Mouse (Mus musculus) testis, adult 2 months (tissue): ENCODE measurements at regions not wholly inside any gene's neighbourhood (a gene's known extent, or its start where the extent isn't known, plus 50 kb on each side); places are given as distances from the start of the nearest gene placed in this dataset.
"Not testable (repeated sequence)": the region's sequence is repeated elsewhere in the genome, so short reads cannot be mapped to it uniquely, and the experiment has no call there.

Experiments
- H3K27ac ChIP-seq: fragments of 200-500 bp; 2 replicates; pipeline ENCODE4 v1.5.1; 2012; ENCODE audit warnings: low read depth, low read length; ENCODE audit not compliant: control insufficient read depth, insufficient read depth
- H3K27me3 ChIP-seq: fragments of 200-500 bp; 2 replicates; pipeline ENCODE4 v1.6.1; 2012; ENCODE audit warnings: mild to moderate bottlenecking, low read length, moderate library complexity; ENCODE audit not compliant: control insufficient read depth, insufficient read depth
- H3K36me3 ChIP-seq: fragments of 200-500 bp; 2 replicates; pipeline ENCODE4 v1.6.1; 2012; ENCODE audit warnings: mild to moderate bottlenecking, low read length; ENCODE audit not compliant: control insufficient read depth, insufficient read depth
- H3K4me1 ChIP-seq: fragments of 200-500 bp; 2 replicates; pipeline ENCODE4 v1.6.1; 2012; ENCODE audit warnings: low read length; ENCODE audit not compliant: control insufficient read depth, insufficient read depth
- H3K4me3 ChIP-seq: fragments of 200-500 bp; 2 replicates; pipeline ENCODE4 v1.5.1; 2012; ENCODE audit warnings: low read depth, mild to moderate bottlenecking, low read length, moderate library complexity, mixed read lengths; ENCODE audit not compliant: control insufficient read depth
- CTCF ChIP-seq: fragments of 200-500 bp; IDR thresholded peaks from 2 replicates; pipeline ENCODE4 v1.5.1; 2012; ENCODE audit warnings: low read depth, mild to moderate bottlenecking, inconsistent platforms, low read length, moderate library complexity; ENCODE audit not compliant: control insufficient read depth, insufficient read depth, insufficient replicate concordance
- POLR2A ChIP-seq: fragments of 200-500 bp; IDR thresholded peaks from 2 replicates; pipeline ENCODE4 v1.6.1; 2012; ENCODE audit warnings: low read depth, mild to moderate bottlenecking, inconsistent platforms, low read length, moderate library complexity; ENCODE audit not compliant: control insufficient read depth

DNA sequence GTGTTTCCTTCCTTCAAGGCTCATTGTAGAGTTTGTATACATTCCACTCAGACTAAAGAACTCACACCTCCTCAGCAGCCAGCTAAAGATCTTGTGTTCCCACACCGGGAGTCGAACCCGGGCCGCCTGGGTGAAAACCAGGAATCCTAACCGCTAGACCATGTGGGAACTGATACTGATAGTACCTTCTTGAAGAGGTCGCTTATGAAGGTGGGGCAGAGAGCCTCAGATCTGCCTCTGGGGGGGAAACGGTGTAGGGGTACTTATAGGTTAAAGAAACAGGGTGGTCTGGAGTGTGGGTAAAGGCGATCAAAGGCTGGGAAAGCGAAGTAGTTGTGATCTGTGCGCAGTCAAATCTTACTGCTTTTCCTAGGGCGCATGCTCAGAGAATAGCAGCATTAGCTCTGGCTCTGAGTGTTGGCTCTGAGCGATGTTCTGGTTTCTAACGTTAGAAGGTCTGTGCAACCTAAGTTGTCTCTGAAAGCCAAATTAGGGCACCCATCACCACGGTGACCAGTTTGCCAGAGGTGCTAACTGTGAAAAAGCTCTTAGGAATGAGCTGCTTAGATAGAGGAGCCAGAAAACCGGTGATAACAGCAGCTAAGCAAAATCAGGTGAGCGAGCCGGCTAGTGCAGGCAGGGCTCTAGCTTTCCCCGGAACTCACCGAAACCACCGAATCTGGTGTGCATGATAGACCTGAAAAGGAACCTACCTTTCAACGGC is 71.2 kb upstream of the Acpp start:
- Histone ChIP-seq H3K27me3 (no peaks in the 10 kb centered on the region), H3K4me3 (peak overlapping the region; percentile 28), H3K4me1 (peaks cover 8% of the 10 kb centered on the region), H3K36me3 (no peaks in the 10 kb centered on the region), H3K27ac (no peak overlapping the region)
- TF ChIP-seq POLR2A (no peak), CTCF (no peak)

DNA sequence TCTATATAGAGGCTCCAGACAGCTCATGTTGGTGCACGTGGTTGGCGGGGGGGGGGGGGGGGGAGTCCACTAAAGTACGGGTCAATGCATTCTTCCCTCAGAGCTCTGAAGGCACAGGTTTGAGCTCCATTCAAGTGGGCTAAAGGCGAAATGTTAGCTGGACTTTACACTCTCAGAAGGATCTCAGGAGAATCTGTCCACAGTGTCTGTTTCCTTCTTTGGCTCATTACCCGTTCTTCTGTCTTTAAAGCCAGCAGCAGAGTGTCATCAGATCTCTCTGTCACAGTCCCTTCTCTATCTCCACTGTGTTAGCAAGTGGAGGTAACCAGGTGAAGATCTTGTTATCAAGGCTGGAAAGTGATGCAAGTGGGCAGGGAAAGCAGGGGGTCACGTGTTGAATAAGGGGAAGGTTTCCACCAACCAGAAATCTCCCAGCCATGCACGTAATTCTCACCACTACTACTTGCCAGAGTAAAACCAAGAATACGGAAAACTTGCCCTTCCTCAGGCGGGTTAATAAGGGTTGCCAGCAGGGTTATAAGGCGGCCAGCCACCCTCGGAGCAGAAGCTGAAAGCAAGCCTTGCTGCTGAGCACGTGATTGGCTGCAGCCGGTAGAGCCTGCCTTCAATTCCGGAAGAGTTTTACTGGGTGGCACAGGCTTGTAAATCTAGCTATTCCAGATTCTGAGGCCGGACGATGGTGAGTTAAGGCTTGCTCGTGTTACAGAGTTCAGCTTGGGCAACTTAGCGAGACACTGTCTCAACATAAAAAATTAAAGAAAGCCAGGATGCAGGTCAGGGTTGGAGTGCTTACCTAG is 70.2 kb upstream of the Acpp start:
- TF ChIP-seq POLR2A (no peak), CTCF (no peak)
- Histone ChIP-seq H3K27me3 (no peaks in the 10 kb centered on the region), H3K4me3 (peak overlapping the region; percentile 19), H3K4me1 (peaks cover 8% of the 10 kb centered on the region), H3K36me3 (no peaks in the 10 kb centered on the region), H3K27ac (no peak overlapping the region)

DNA sequence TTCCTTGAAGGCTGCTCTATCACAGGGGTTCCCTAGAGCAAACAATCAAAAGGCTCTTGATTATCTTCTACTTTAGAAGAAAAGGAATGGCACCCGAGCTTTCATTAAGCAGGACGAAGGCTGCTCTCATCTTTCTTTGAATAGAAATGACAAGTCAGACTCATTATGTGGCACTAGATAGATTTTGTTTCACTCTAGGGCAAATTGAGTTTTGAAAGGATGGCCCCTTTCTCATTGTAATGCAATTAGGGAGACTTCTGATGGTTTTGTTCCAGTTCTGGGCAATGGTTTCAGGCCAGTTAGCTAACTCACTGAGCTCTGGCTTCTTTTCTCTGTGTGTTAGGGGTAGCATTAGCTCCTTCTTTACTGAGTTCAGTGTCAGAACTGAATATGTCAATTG is 69.5 kb upstream of the Acpp start:
- no peak overlapping the region for H3K4me3 ChIP-seq
- H3K36me3 ChIP-seq = no peaks in the 10 kb centered on the region
- no peaks in the 10 kb centered on the region for H3K27me3 ChIP-seq
- TF ChIP-seq POLR2A (no peak), CTCF (no peak)
- H3K4me1 ChIP-seq = peaks cover 8% of the 10 kb centered on the region
- H3K27ac ChIP-seq = no peak overlapping the region

DNA sequence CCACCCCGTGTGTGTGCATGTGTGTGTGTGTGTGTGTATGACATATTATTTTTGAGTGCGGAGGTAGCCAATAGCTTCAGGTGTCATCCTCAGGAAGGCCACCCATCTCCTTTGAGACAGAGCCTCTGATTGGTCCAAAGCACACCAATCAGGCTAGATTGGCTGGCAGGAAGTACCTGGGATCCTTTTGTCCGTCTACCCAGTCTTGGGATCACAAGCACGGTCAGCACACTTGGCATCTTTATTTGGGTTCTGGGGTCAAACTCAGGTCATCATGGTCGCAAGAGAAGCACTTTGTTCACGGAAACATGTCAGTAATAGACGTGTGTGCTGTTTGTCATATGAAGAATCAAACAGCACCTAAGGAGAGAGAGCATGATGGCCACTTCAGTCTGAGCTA is 68.9 kb upstream of the Acpp start:
- Histone ChIP-seq H3K27ac (no peak overlapping the region), H3K4me1 (peaks cover 8% of the 10 kb centered on the region), H3K4me3 (no peak overlapping the region), H3K27me3 (no peaks in the 10 kb centered on the region), H3K36me3 (no peaks in the 10 kb centered on the region)
- no peak for TF ChIP-seq CTCF
- TF ChIP-seq POLR2A = no peak

DNA sequence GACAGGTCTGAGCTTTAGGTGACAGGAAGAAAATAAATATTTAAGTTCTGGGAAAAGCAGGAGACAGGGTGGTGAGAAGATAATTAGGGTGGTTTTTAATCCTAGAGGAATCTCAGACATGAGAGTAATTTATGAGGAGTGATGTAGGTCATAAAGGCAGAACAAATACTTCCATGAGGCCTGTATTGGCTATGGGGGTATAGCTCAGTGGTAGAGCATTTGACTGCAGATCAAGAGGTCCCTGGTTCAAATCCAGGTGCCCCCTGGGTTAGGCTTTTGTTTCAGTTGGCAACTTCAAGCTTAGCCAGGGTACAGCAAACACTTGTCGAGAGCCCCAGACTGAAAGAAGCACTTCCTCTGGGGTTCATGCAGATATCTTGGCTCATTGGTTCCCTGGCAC is 66.3 kb upstream of the Acpp start:
- no peak for TF ChIP-seq POLR2A
- no peak for TF ChIP-seq CTCF
- no peak overlapping the region for H3K4me3 ChIP-seq
- H3K36me3 ChIP-seq = no peaks in the 10 kb centered on the region
- H3K27me3 ChIP-seq = no peaks in the 10 kb centered on the region
- H3K4me1 ChIP-seq = peaks cover 3% of the 10 kb centered on the region; the same call in 1 of the 2 replicates
- no peak overlapping the region for H3K27ac ChIP-seq

DNA sequence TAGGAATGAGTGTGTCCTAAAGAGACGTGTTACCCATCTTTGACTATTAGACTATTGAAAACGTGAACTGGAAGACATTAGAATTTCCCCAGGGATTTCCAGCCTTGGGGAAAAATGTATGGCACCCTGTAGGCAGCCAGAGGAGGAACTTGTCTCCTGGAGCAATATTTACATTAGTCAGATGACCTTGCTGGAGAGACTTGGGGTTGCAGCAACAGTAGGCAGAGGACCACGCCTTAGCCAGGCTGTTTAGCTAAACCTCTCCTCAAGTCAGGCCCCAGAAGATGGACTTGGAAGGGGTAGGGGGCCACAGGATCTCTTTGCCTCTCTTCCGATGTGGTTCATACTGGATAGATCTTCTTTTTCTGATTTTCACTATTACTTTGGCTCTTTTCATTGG is 64.1 kb upstream of the Acpp start:
- TF ChIP-seq CTCF (no peak), POLR2A (no peak)
- no peaks in the 10 kb centered on the region for H3K27me3 ChIP-seq
- H3K36me3 ChIP-seq = no peaks in the 10 kb centered on the region
- no peaks in the 10 kb centered on the region for H3K4me1 ChIP-seq
- no peak overlapping the region for H3K4me3 ChIP-seq
- no peak overlapping the region for H3K27ac ChIP-seq

DNA sequence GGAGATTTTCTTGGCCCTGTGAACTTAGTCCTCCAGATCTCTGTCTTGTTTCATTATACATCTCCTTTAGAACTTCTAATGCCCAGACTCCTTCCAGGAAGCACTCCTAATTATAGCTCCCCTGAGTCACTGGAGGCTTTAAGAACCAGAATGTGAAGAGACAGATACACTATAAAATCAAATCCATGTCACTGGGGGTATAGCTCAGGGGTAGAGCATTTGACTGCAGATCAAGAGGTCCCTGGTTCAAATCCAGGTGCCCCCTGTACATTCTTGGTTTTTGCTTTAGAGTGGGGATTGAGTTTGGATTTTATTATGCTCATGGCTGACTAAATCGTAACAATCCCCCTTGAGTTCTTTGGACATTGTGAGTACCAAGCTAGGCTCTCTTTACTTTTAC is 62.4 kb upstream of the Acpp start:
- Histone ChIP-seq H3K4me1 (no peaks in the 10 kb centered on the region), H3K27me3 (no peaks in the 10 kb centered on the region), H3K27ac (no peak overlapping the region), H3K36me3 (no peaks in the 10 kb centered on the region), H3K4me3 (no peak overlapping the region)
- no peak for TF ChIP-seq POLR2A
- TF ChIP-seq CTCF = no peak

DNA sequence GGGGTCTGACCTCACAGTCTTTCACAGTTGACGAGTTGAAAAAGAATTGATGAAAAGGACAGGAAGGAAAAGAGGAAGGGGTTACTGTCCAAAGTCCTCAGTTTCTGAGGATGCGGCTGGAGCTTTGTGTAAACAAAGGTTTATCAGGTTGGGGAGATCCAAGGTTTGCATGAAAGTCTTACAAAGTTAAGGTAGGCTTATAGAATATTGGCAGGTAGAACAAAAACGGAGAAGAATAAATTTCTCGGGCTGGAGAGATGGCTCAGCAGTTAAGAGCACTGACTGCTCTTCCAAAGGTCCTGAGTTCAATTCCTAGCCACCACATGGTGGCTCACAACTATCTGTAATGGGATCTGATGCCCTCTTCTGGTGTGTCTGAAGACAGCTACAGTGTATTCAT is 60.9 kb upstream of the Acpp start:
- H3K4me3 ChIP-seq = not testable (repeated sequence)

More for the DNA sequence above, 60.9 kb upstream of the Acpp start:
- not testable (repeated sequence) for H3K27me3 ChIP-seq, H3K27ac ChIP-seq, H3K36me3 ChIP-seq, H3K4me1 ChIP-seq
